ENCODE assay signal across 8 mouse cellular contexts in genomic region chr2:151575699-151576389, GRCm38 (mm10). TPM values are rescaled to one million over a fixed set of nuclear protein-coding genes. Genes with fewer than 3 reads are reported as not detected.
DNase-seq lines count a peak whose midpoint lies in the region; ATAC-seq lines count a peak whose summit lies in the region.

No protein-coding gene starts in this region.

- peak; percentile 98 for ATAC-seq in hindbrain, embryonic 14.5 days (ENCODE audit: low FRiP score)

- H3K36me3 ChIP-seq in hindbrain, embryonic 14.5 days (replicated peaks; ENCODE audit: control insufficient read depth, insufficient read depth) = no peaks in the 10 kb centered on the region

- H3K27me3 ChIP-seq in hindbrain, embryonic 14.5 days (ENCODE audit: control insufficient read depth, insufficient read depth, low read length) = no peaks in the 10 kb centered on the region

- H3K9ac ChIP-seq in hindbrain, embryonic 14.5 days = peak overlapping the region; percentile 57

- peaks cover 10% of the 10 kb centered on the region for H3K4me1 ChIP-seq in hindbrain, embryonic 14.5 days (replicated peaks; ENCODE audit: control insufficient read depth, insufficient read depth, low read length)

- peak overlapping the region; percentile 62 for H3K4me2 ChIP-seq in hindbrain, embryonic 14.5 days (replicated peaks)

- H3K9me3 ChIP-seq in hindbrain, embryonic 14.5 days (ENCODE audit: control insufficient read depth, low read length) = no peaks in the 10 kb centered on the region

- peak overlapping the region; percentile 86 for H3K27ac ChIP-seq in hindbrain, embryonic 14.5 days

- peak overlapping the region; percentile 39 for H3K4me3 ChIP-seq in hindbrain, embryonic 14.5 days (replicated peaks; ENCODE audit: low read length)

- WGBS in hindbrain, embryonic 14.5 days = under 1% methylated on average over 38 of the region's 38 CpGs

- peak; percentile 71 for DNase-seq in T-cell, adult 2 months (ENCODE audit: low spot score)
- peak; percentile 91 to 92 for DNase-seq in cerebellum, postnatal 14 days
- DNase-seq in frontal cortex, postnatal 36 days (ENCODE audit: low spot score in 2 of 2) = peak; percentile 92 to 95
- peak; percentile 91 for DNase-seq in hindbrain, embryonic 14.5 days (ENCODE audit: low spot score)
- DNase-seq in layer of hippocampus, postnatal 25 days (ENCODE audit: extremely low spot score in 1 of 2, low spot score in 1 of 2) = peak; percentile 80 to 83
- peak; percentile 90 for DNase-seq in lung, postnatal 10 days
- DNase-seq in retina, adult 2 months (ENCODE audit: low read depth, low spot score) = peak; percentile 79
- peak; percentile 74 for DNase-seq in thymus, postnatal 4 days

RNA-seq across cellular contexts. Expression of gene Sdcbp2, which starts 3.4 kb away (rescaled TPM):
- 0.55 and 0.83 TPM in 2 replicates for polyA plus RNA-seq in hindbrain, embryonic 14.5 days (2014; fragmentation: Nextera tagmentation; extraction: Ambion mirVana)
- 1 to 10 TPM; 1.5 TPM for total RNA-seq in layer of hippocampus, postnatal 25 days (2021)

RNA-seq across cellular contexts. Expression of gene Fkbp1a, which starts 33.6 kb away (rescaled TPM):
- polyA plus RNA-seq in hindbrain, embryonic 14.5 days (2014; fragmentation: Nextera tagmentation; extraction: Ambion mirVana) = 643 and 689 TPM in 2 replicates
- 100 to 1,000 TPM; 877 to 984 TPM for total RNA-seq in layer of hippocampus, postnatal 25 days (2021)

RNA-seq across cellular contexts. Expression of gene Snph, which starts 56.5 kb away (rescaled TPM):
- 24.6 and 25.4 TPM in 2 replicates for polyA plus RNA-seq in hindbrain, embryonic 14.5 days (2014; fragmentation: Nextera tagmentation; extraction: Ambion mirVana)
- total RNA-seq in layer of hippocampus, postnatal 25 days (2021) = 100 to 1,000 TPM; 380 to 402 TPM

Comparison
In these comparisons a context has a peak if more than half of its experiments do, and no peak if none do; other contexts are left out.
1. Peak in every context shown above with its lines: DNase-seq, ATAC-seq, H3K4me3 ChIP-seq and H3K27ac ChIP-seq.